Comparison of ENCODE assay signal across 9 mouse cellular contexts in genomic region chr11:33028920-33029319, GRCm38 (mm10).
A peak's percentile ranks its signal among the peaks of the same experiment; 100 is the strongest.
DNase-seq lines count a peak whose midpoint lies in the region; TF ChIP-seq lines count a peak whose summit lies in the region.
"Had no signal": no experiment of that assay in that cellular context is flagged by ENCODE, and none has a peak within 500 bp of the region (broad histone marks: within the 10 kb centered on the region; RNA-seq: fewer than 3 reads in every experiment).

No protein-coding gene starts in this region.

- H3K36me3 ChIP-seq in spleen, adult 2 months (ENCODE audit: control insufficient read depth, insufficient read depth, low read length), result no peaks in the 10 kb centered on the region

- peak; percentile 25; the same call in 1 of the 2 replicates for TF ChIP-seq CTCF in spleen, adult 2 months (IDR thresholded peaks at IDR 0.05; ENCODE audit: extremely low read depth, insufficient read depth, insufficient read length, insufficient replicate concordance)

- H3K4me3 ChIP-seq in spleen, adult 2 months (ENCODE audit: extremely low read depth, insufficient read depth, insufficient read length), result no peak overlapping the region

- H3K27ac ChIP-seq in spleen, adult 2 months (ENCODE audit: insufficient read depth, low read length), result no peak overlapping the region

- H3K4me1 ChIP-seq in spleen, adult 2 months (ENCODE audit: control insufficient read depth, insufficient read depth, insufficient read length), result no peaks in the 10 kb centered on the region

- peak; percentile 39 to 75 for DNase-seq in adrenal gland, adult (ENCODE audit: inconsistent age in 2 of 2, low spot score in 1 of 2)
- no peak for DNase-seq in adrenal gland, adult 8-10 months
- DNase-seq in spleen, adult 2 months (ENCODE audit: low read depth in 1 of 2, low spot score in 2 of 2), result no peak
- DNase-seq in spleen, postnatal 14 days (ENCODE audit: low spot score in 2 of 2), result no peak
- peak; percentile 38 for DNase-seq in kidney, postnatal 10 days
- peak; percentile 44 for DNase-seq in thymus, postnatal 4 days
- no peak for DNase-seq in right cerebral cortex, adult 2 months (ENCODE audit: low spot score in 2 of 2)
- no peak for DNase-seq in ovary, postnatal 10 days (ENCODE audit: low spot score)
- DNase-seq: layer of hippocampus, postnatal 36 days had no signal

- TF ChIP-seq POLR2A in spleen, adult 2 months (IDR thresholded peaks at IDR 0.05; ENCODE audit: low read depth, low read length), result no peak

- no peaks in the 10 kb centered on the region for H3K27me3 ChIP-seq in spleen, adult 2 months (ENCODE audit: control insufficient read depth, insufficient read depth, low read length)

Comparison
In these comparisons a context has a peak if more than half of its experiments do, and no peak if none do; other contexts are left out.
1. DNase-seq: peak in adrenal gland, adult (2 of 2), kidney, postnatal 10 days (single experiment) and thymus, postnatal 4 days (single experiment); none in adrenal gland, adult 8-10 months (single experiment), spleen, adult 2 months (0 of 2), spleen, postnatal 14 days (0 of 2), right cerebral cortex, adult 2 months (0 of 2) and ovary, postnatal 10 days (single experiment).